Mouse (Mus musculus): ENCODE results near the gene Dusp7. TPM values are rescaled to one million over a fixed set of nuclear protein-coding genes. Genes with fewer than 3 reads are reported as not detected.

Gene Dusp7
- polyA plus RNA-seq, 1 experiment: 11.0 TPM

DNA sequence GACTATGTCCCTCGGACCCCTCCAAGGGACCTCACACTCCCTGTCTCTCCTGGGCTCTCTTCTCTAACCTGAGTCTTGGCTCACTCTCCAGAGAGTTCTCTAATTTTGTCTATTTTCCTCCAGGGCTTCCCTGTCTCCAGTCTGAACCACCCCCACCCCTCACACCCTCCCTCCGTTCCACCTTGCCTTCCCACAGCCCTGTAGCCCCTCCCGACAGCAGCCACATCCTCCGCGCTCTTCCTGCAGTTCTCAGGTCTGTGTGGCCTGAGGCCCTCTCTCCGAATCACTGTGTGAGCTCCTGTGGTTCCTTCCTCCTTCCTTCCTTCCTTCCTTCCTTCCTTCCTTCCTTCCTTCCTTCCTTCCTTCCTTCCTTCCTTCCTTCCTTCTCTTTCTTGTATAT lies 22.8 kb upstream of the Dusp7 start:
- Histone ChIP-seq H3K79me3 (ENCODE audit: low read depth) (no peaks in the 10 kb centered on the region), H3ac (ENCODE audit: control insufficient read depth, insufficient read length, low read depth) (peak overlapping the region; percentile 22), H3K36me3 (ENCODE audit: control insufficient read depth, insufficient read depth) (no peaks in the 10 kb centered on the region), H3K4me3 (ENCODE audit: insufficient read depth, poor library complexity, severe bottlenecking) (no peak overlapping the region), H3K79me2 (ENCODE audit: control insufficient read depth, insufficient read depth) (no peaks in the 10 kb centered on the region), H3K27me3 (ENCODE audit: control insufficient read depth, insufficient read depth, insufficient read length) (no peaks in the 10 kb centered on the region)
- no peak for TF ChIP-seq MAX (IDR thresholded peaks at IDR 0.05)
- TF ChIP-seq MYOG (IDR thresholded peaks at IDR 0.05; ENCODE audit: control insufficient read depth, extremely low read depth, insufficient read length): no peak
- TF ChIP-seq USF1 (IDR thresholded peaks at IDR 0.05; ENCODE audit: low read depth): no peak
- TF ChIP-seq CTCF (IDR thresholded peaks at IDR 0.05; ENCODE audit: control insufficient read depth, insufficient read depth, insufficient read length): no peak
- TF ChIP-seq MYOD1 (IDR thresholded peaks at IDR 0.05; ENCODE audit: control insufficient read depth, insufficient read length, low read depth): no peak
- no peak for TF ChIP-seq CEBPB (IDR thresholded peaks at IDR 0.05; ENCODE audit: low read depth)

DNA sequence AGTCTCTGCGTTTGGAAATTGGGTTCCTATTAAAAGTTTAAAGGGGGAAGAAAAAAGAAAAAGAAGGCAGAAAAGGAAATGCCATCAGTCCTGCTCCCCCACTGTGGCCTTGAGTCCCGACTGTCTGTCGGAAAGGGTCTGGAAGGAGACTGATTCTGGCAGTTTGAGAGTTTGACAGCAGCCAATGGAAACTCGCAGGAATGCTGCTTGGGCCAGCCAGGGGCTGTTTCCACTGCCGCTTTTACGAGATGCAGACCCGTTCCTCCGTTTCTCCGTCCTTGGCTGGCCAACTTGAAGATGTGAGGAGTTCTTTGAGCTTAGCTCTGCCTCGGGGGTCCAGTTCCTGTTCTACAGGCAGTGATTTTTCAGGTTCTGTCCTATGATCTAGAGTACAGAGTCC lies 20.2 kb upstream of the Dusp7 start:
- Histone ChIP-seq H3ac (ENCODE audit: control insufficient read depth, insufficient read length, low read depth) (no peak overlapping the region), H3K4me3 (ENCODE audit: insufficient read depth, poor library complexity, severe bottlenecking) (no peak overlapping the region), H3K79me2 (ENCODE audit: control insufficient read depth, insufficient read depth) (no peaks in the 10 kb centered on the region), H3K79me3 (ENCODE audit: low read depth) (no peaks in the 10 kb centered on the region), H3K27me3 (ENCODE audit: control insufficient read depth, insufficient read depth, insufficient read length) (no peaks in the 10 kb centered on the region), H3K36me3 (ENCODE audit: control insufficient read depth, insufficient read depth) (no peaks in the 10 kb centered on the region)
- no peak for TF ChIP-seq MYOG (IDR thresholded peaks at IDR 0.05; ENCODE audit: control insufficient read depth, extremely low read depth, insufficient read length)

DNA sequence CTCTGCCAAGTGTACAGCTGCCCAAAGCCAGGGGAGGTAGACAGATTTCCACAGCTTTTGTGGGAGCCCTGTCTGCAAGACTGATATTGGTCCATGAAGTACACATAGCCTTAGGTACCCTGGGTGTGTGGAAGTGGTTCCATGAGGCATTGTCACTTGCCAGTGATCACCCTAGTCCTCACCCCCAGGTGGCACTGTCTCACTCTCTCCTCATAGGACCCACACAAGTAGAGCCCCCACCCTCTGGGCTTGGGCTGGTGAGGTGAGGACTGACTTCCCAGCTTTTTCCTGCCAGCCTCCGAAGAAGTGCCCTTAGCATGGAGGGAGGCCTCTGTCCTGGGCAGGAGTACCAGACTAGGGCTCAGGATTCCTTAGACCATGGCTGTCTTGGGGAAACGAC lies 19.4 kb upstream of the Dusp7 start:
- H3K27me3 ChIP-seq (ENCODE audit: control insufficient read depth, insufficient read depth, insufficient read length): no peaks in the 10 kb centered on the region
- no peak overlapping the region for H3ac ChIP-seq (ENCODE audit: control insufficient read depth, insufficient read length, low read depth)
- no peaks in the 10 kb centered on the region for H3K79me2 ChIP-seq (ENCODE audit: control insufficient read depth, insufficient read depth)
- no peak for TF ChIP-seq USF1 (IDR thresholded peaks at IDR 0.05; ENCODE audit: low read depth)
- peak; percentile 40 for TF ChIP-seq CTCF (IDR thresholded peaks at IDR 0.05; ENCODE audit: control insufficient read depth, insufficient read depth, insufficient read length)
- no peaks in the 10 kb centered on the region for H3K79me3 ChIP-seq (ENCODE audit: low read depth)
- H3K4me3 ChIP-seq (ENCODE audit: insufficient read depth, poor library complexity, severe bottlenecking): no peak overlapping the region
- no peaks in the 10 kb centered on the region for H3K36me3 ChIP-seq (ENCODE audit: control insufficient read depth, insufficient read depth)

DNA sequence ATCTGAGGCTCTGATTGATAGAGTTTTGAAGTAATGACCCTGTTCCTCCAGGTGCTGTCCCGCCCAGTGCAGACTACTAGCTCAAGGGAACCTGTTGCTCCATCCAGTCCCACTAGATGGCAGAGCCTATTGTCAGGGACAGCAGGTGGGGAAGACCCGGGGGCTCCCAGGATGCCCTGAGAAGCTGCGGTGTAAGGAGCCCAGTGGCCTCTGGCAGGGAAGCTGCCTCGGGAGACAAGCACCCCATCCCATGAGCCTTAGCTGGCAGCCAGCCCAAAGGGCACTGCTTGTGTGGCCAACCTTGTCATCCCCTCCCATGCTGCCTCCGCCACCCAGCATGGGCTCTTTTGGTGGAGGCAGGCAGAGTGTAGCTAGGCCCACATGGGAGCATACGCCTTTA lies 17.3 kb upstream of the Dusp7 start:
- Histone ChIP-seq H3ac (ENCODE audit: control insufficient read depth, insufficient read length, low read depth) (no peak overlapping the region), H3K79me2 (ENCODE audit: control insufficient read depth, insufficient read depth) (no peaks in the 10 kb centered on the region), H3K36me3 (ENCODE audit: control insufficient read depth, insufficient read depth) (no peaks in the 10 kb centered on the region), H3K79me3 (ENCODE audit: low read depth) (no peaks in the 10 kb centered on the region), H3K27me3 (ENCODE audit: control insufficient read depth, insufficient read depth, insufficient read length) (no peaks in the 10 kb centered on the region), H3K4me3 (ENCODE audit: insufficient read depth, poor library complexity, severe bottlenecking) (no peak overlapping the region)
- TF ChIP-seq MAX (IDR thresholded peaks at IDR 0.05) (no peak), CTCF (IDR thresholded peaks at IDR 0.05; ENCODE audit: control insufficient read depth, insufficient read depth, insufficient read length) (no peak), MYOD1 (IDR thresholded peaks at IDR 0.05; ENCODE audit: control insufficient read depth, insufficient read length, low read depth) (no peak), MYOG (IDR thresholded peaks at IDR 0.05; ENCODE audit: control insufficient read depth, extremely low read depth, insufficient read length) (no peak), USF1 (IDR thresholded peaks at IDR 0.05; ENCODE audit: low read depth) (no peak), FOSL1 (IDR thresholded peaks at IDR 0.05; ENCODE audit: insufficient read depth, low read length, poor library complexity, severe bottlenecking) (no peak), CEBPB (IDR thresholded peaks at IDR 0.05; ENCODE audit: low read depth) (no peak)

DNA sequence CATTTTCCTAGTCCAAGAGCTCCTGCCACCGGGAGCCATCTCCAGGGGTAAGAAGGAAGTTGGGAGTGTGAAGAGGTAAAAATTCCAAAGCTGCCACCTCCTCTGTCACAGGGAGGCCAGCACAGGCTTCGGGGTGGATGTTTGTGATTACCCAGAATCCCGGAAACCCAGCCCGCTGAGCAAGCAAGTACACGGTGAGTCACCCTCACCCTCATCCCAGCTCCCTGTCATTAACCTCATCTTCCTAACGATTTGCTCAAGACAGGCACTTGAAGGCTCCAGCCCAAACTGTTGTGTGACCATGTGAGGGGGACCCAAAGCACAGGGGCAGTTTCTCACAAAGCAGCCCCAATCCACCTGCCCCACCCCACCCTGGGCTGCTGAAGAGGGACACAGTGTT lies 14.7 kb upstream of the Dusp7 start:
- no peak overlapping the region for H3K4me3 ChIP-seq (ENCODE audit: insufficient read depth, poor library complexity, severe bottlenecking)
- no peak overlapping the region for H3ac ChIP-seq (ENCODE audit: control insufficient read depth, insufficient read length, low read depth)
- no peaks in the 10 kb centered on the region for H3K36me3 ChIP-seq (ENCODE audit: control insufficient read depth, insufficient read depth)
- no peaks in the 10 kb centered on the region for H3K27me3 ChIP-seq (ENCODE audit: control insufficient read depth, insufficient read depth, insufficient read length)
- H3K79me3 ChIP-seq (ENCODE audit: low read depth): no peaks in the 10 kb centered on the region
- TF ChIP-seq CEBPB (IDR thresholded peaks at IDR 0.05; ENCODE audit: low read depth) (no peak), MYOG (IDR thresholded peaks at IDR 0.05; ENCODE audit: control insufficient read depth, extremely low read depth, insufficient read length) (no peak), FOSL1 (IDR thresholded peaks at IDR 0.05; ENCODE audit: insufficient read depth, low read length, poor library complexity, severe bottlenecking) (peak; percentile 47), MYOD1 (IDR thresholded peaks at IDR 0.05; ENCODE audit: control insufficient read depth, insufficient read length, low read depth) (no peak), CTCF (IDR thresholded peaks at IDR 0.05; ENCODE audit: control insufficient read depth, insufficient read depth, insufficient read length) (no peak), MAX (IDR thresholded peaks at IDR 0.05) (no peak)
- no peaks in the 10 kb centered on the region for H3K79me2 ChIP-seq (ENCODE audit: control insufficient read depth, insufficient read depth)

DNA sequence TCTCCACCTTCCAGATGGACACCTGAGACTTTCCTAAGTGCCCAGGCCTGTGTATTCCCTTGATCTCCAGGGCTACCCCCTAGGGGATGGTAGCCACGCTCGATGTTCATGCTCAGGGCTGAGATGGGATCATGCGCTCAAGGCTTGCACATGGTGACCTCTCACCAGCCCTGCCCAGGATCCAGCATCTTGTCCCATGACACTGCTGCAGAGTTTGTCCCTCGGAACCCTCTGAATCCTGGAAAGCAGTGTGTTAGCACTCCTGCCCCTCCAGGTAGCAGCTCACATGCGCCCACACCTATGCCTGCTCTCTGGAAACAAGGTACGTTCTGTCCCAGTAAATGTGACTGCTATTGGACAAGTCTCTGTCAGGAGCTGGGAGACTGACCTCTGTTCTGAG lies 13.6 kb upstream of the Dusp7 start:
- H3K27me3 ChIP-seq (ENCODE audit: control insufficient read depth, insufficient read depth, insufficient read length): no peaks in the 10 kb centered on the region
- no peaks in the 10 kb centered on the region for H3K79me2 ChIP-seq (ENCODE audit: control insufficient read depth, insufficient read depth)
- no peak overlapping the region for H3ac ChIP-seq (ENCODE audit: control insufficient read depth, insufficient read length, low read depth)
- H3K36me3 ChIP-seq (ENCODE audit: control insufficient read depth, insufficient read depth): no peaks in the 10 kb centered on the region
- H3K79me3 ChIP-seq (ENCODE audit: low read depth): no peaks in the 10 kb centered on the region
- no peak for TF ChIP-seq FOSL1 (IDR thresholded peaks at IDR 0.05; ENCODE audit: insufficient read depth, low read length, poor library complexity, severe bottlenecking)
- no peak for TF ChIP-seq MAX (IDR thresholded peaks at IDR 0.05)
- no peak for TF ChIP-seq CEBPB (IDR thresholded peaks at IDR 0.05; ENCODE audit: low read depth)
- no peak for TF ChIP-seq USF1 (IDR thresholded peaks at IDR 0.05; ENCODE audit: low read depth)
- no peak for TF ChIP-seq MYOD1 (IDR thresholded peaks at IDR 0.05; ENCODE audit: control insufficient read depth, insufficient read length, low read depth)
- no peak for TF ChIP-seq MYOG (IDR thresholded peaks at IDR 0.05; ENCODE audit: control insufficient read depth, extremely low read depth, insufficient read length)
- TF ChIP-seq CTCF (IDR thresholded peaks at IDR 0.05; ENCODE audit: control insufficient read depth, insufficient read depth, insufficient read length): no peak
- no peak overlapping the region for H3K4me3 ChIP-seq (ENCODE audit: insufficient read depth, poor library complexity, severe bottlenecking)
